Mouse (Mus musculus) midbrain, embryonic 13.5 days (tissue): Measurements from ENCODE around the gene Snrpd3. TPM values are rescaled to one million over a fixed set of nuclear protein-coding genes. Genes with fewer than 3 reads are reported as not detected.
"Not testable (repeated sequence)": the region's sequence is repeated elsewhere in the genome, so short reads cannot be mapped to it uniquely, and the experiment has no call there.

ENCODE experiments used
- ATAC-seq: fragments of 200-750 bp; cut with Nextera tagmentation; 2 replicates; pipeline ENCODE4 v1.8.0; 2017; ENCODE audit warnings: mild to moderate bottlenecking, moderate TSS enrichment, moderate library complexity
- H3K27ac ChIP-seq: fragments of 300-500 bp; sonication (generic); 2 replicates; pipeline ENCODE4 v1.5.1; 2015; ENCODE audit warnings: inconsistent platforms, mild to moderate bottlenecking, moderate library complexity
- H3K27me3 ChIP-seq: fragments of 300-500 bp; sonication (generic); 2 replicates; pipeline ENCODE4 v1.6.1; 2015; ENCODE audit warnings: mild to moderate bottlenecking, inconsistent platforms
- H3K36me3 ChIP-seq: fragments of 300-500 bp; sonication (generic); 2 replicates; pipeline ENCODE4 v1.6.1; 2015; ENCODE audit warnings: mild to moderate bottlenecking, inconsistent platforms
- H3K4me1 ChIP-seq: fragments of 300-500 bp; sonication (generic); replicated peaks from 2 replicates; pipeline ENCODE4 v1.6.1; 2015; ENCODE audit warnings: inconsistent platforms
- H3K4me2 ChIP-seq: fragments of 300-500 bp; sonication (generic); replicated peaks from 2 replicates; pipeline ENCODE4 v1.6.1; 2015; ENCODE audit warnings: moderate library complexity, mild to moderate bottlenecking, inconsistent platforms
- H3K4me3 ChIP-seq: fragments of 300-500 bp; sonication (generic); replicated peaks from 2 replicates; pipeline ENCODE4 v1.5.1; 2015; ENCODE audit warnings: mild to moderate bottlenecking, inconsistent platforms
- H3K9ac ChIP-seq: fragments of 300-500 bp; sonication (generic); replicated peaks from 2 replicates; pipeline ENCODE4 v1.6.1; 2015; ENCODE audit warnings: mild to moderate bottlenecking, inconsistent platforms
- H3K9me3 ChIP-seq: fragments of 300-500 bp; sonication (generic); 2 replicates; pipeline ENCODE4 v1.6.1; 2016; ENCODE audit warnings: mild to moderate bottlenecking, inconsistent platforms
- WGBS: fragments of 180-500 bp; shearing (Covaris S2); methylation state at CpG from one replicate; pipeline ENCODE4 v1.1.7; 2015; 5-methylcytosine and 5-hydroxymethylcytosine counted together
- polyA plus RNA-seq: library from polyadenylated mRNA; unstranded; fragments of >200 nt; fragmentation: Nextera tagmentation; extraction: Ambion mirVana; gene quantifications from 2 replicates; pipeline ENCODE4 v1.2.1, GENCODE M21; 2015

Snrpd3 gene
- polyA plus RNA-seq = 167 and 178 TPM in 2 replicates

GRCm38 (mm10) chr10:75517073-75517757, at the start of gene Snrpd3:
Snrpd3 (plus strand) TSS chr10:75517551.
- Histone ChIP-seq H3K27ac (peak within 1 kb of the TSS; percentile 97), H3K9me3 (no peaks in the 10 kb centered on the region), H3K27me3 (no peaks in the 10 kb centered on the region), H3K9ac (peak within 1 kb of the TSS; percentile 95), H3K4me1 (peaks cover 39% of the 10 kb centered on the region), H3K4me3 (peak within 1 kb of the TSS; percentile 74), H3K4me2 (peak within 1 kb of the TSS; percentile 91), H3K36me3 (peaks cover 23% of the 10 kb centered on the region)
- 2% methylated on average over 40 of the region's 52 CpGs for WGBS
- ATAC-seq = peak; percentile 94

- H3K9ac ChIP-seq = no peak overlapping the region
- ATAC-seq = no peak
- no peak overlapping the region for H3K4me2 ChIP-seq
- H3K36me3 ChIP-seq = no peaks in the 10 kb centered on the region
- H3K4me1 ChIP-seq = peaks cover 7% of the 10 kb centered on the region; the same call in 1 of the 2 replicates
- no peaks in the 10 kb centered on the region for H3K9me3 ChIP-seq
- no peak overlapping the region for H3K27ac ChIP-seq
- 77% methylated on average over 8 of the region's 8 CpGs for WGBS
- H3K27me3 ChIP-seq = no peaks in the 10 kb centered on the region
- no peak overlapping the region for H3K4me3 ChIP-seq
Observed at GRCm38 (mm10) chr10:75473411-75473810, 43.9 kb upstream of the Snrpd3 start.

- H3K4me3 ChIP-seq = no peak overlapping the region
- H3K27me3 ChIP-seq = no peaks in the 10 kb centered on the region
- H3K4me2 ChIP-seq = no peak overlapping the region
- H3K4me1 ChIP-seq = peaks cover 7% of the 10 kb centered on the region; the same call in 1 of the 2 replicates
- H3K9ac ChIP-seq = no peak overlapping the region
- 44% methylated on average over 5 of the region's 5 CpGs for WGBS
- H3K36me3 ChIP-seq = no peaks in the 10 kb centered on the region
- no peaks in the 10 kb centered on the region for H3K9me3 ChIP-seq
- H3K27ac ChIP-seq = no peak overlapping the region
- no peak for ATAC-seq
Observed at GRCm38 (mm10) chr10:75474571-75474970, 42.8 kb upstream of the Snrpd3 start.

- not testable (repeated sequence) for H3K27me3 ChIP-seq, H3K9ac ChIP-seq, H3K4me2 ChIP-seq, H3K36me3 ChIP-seq, H3K9me3 ChIP-seq, H3K4me1 ChIP-seq, H3K4me3 ChIP-seq, ATAC-seq, H3K27ac ChIP-seq
- 31% methylated on average over 4 of the region's 6 CpGs for WGBS
Observed at GRCm38 (mm10) chr10:75475139-75475850, 42.1 kb upstream of the Snrpd3 start.

- H3K4me1 ChIP-seq = peaks cover 7% of the 10 kb centered on the region; the same call in 1 of the 2 replicates
- H3K9ac ChIP-seq = no peak overlapping the region
- H3K27ac ChIP-seq = no peak overlapping the region
- ATAC-seq = no peak
- H3K4me3 ChIP-seq = no peak overlapping the region
- 89% methylated on average over 9 of the region's 9 CpGs for WGBS
- H3K4me2 ChIP-seq = no peak overlapping the region
- no peaks in the 10 kb centered on the region for H3K9me3 ChIP-seq
- no peaks in the 10 kb centered on the region for H3K27me3 ChIP-seq
- no peaks in the 10 kb centered on the region for H3K36me3 ChIP-seq
Observed at GRCm38 (mm10) chr10:75477034-75477433, 40.3 kb upstream of the Snrpd3 start.

- Histone ChIP-seq H3K4me3 (no peak overlapping the region), H3K9ac (no peak overlapping the region), H3K27ac (no peak overlapping the region), H3K27me3 (no peaks in the 10 kb centered on the region), H3K9me3 (no peaks in the 10 kb centered on the region), H3K36me3 (no peaks in the 10 kb centered on the region), H3K4me1 (peaks cover 1% of the 10 kb centered on the region; the same call in 1 of the 2 replicates), H3K4me2 (no peak overlapping the region)
- 83% methylated on average over 2 of the region's 2 CpGs for whole genome bisulfite sequencing
- ATAC-seq = no peak
Observed at GRCm38 (mm10) chr10:75479955-75480354, 37.4 kb upstream of the Snrpd3 start.

- 87% methylated on average over 4 of the region's 4 CpGs for WGBS
- no peaks in the 10 kb centered on the region for H3K36me3 ChIP-seq
- ATAC-seq = no peak
- no peaks in the 10 kb centered on the region for H3K27me3 ChIP-seq
- H3K4me1 ChIP-seq = no peaks in the 10 kb centered on the region
- no peak overlapping the region for H3K4me3 ChIP-seq
- no peak overlapping the region for H3K27ac ChIP-seq
- H3K4me2 ChIP-seq = no peak overlapping the region
- H3K9ac ChIP-seq = no peak overlapping the region
- no peaks in the 10 kb centered on the region for H3K9me3 ChIP-seq
Observed at GRCm38 (mm10) chr10:75481703-75482102, 35.6 kb upstream of the Snrpd3 start.

- no peak for ATAC-seq
- Histone ChIP-seq H3K9ac (no peak overlapping the region), H3K27ac (no peak overlapping the region), H3K36me3 (no peaks in the 10 kb centered on the region), H3K4me1 (no peaks in the 10 kb centered on the region), H3K9me3 (no peaks in the 10 kb centered on the region), H3K4me3 (no peak overlapping the region), H3K4me2 (no peak overlapping the region), H3K27me3 (no peaks in the 10 kb centered on the region)
- WGBS = 88% methylated on average over 5 of the region's 5 CpGs
Observed at GRCm38 (mm10) chr10:75482271-75482670, 35.1 kb upstream of the Snrpd3 start.

- Histone ChIP-seq H3K4me3 (no peak overlapping the region), H3K36me3 (no peaks in the 10 kb centered on the region), H3K27ac (no peak overlapping the region), H3K27me3 (no peaks in the 10 kb centered on the region), H3K4me1 (no peaks in the 10 kb centered on the region), H3K4me2 (no peak overlapping the region), H3K9ac (no peak overlapping the region), H3K9me3 (no peaks in the 10 kb centered on the region)
- no peak for ATAC-seq
- 88% methylated on average over 11 of the region's 11 CpGs for WGBS
Observed at GRCm38 (mm10) chr10:75482919-75483483, 34.4 kb upstream of the Snrpd3 start.

- Histone ChIP-seq H3K4me2 (no peak overlapping the region), H3K9me3 (no peaks in the 10 kb centered on the region), H3K4me1 (no peaks in the 10 kb centered on the region), H3K9ac (no peak overlapping the region), H3K27me3 (no peaks in the 10 kb centered on the region), H3K36me3 (no peaks in the 10 kb centered on the region), H3K27ac (no peak overlapping the region), H3K4me3 (no peak overlapping the region)
- no peak for ATAC-seq
- WGBS = 91% methylated on average over 6 of the region's 6 CpGs
Observed at GRCm38 (mm10) chr10:75484066-75484465, 33.3 kb upstream of the Snrpd3 start.

- Histone ChIP-seq H3K4me3 (no peak overlapping the region), H3K27me3 (no peaks in the 10 kb centered on the region), H3K27ac (no peak overlapping the region), H3K4me2 (no peak overlapping the region), H3K4me1 (no peaks in the 10 kb centered on the region), H3K9ac (no peak overlapping the region), H3K9me3 (no peaks in the 10 kb centered on the region), H3K36me3 (no peaks in the 10 kb centered on the region)
- WGBS = 80% methylated on average over 6 of the region's 6 CpGs
- ATAC-seq = no peak
Observed at GRCm38 (mm10) chr10:75484767-75485166, 32.6 kb upstream of the Snrpd3 start.
